Mouse (Mus musculus): ENCODE results near the gene Psmf1.

GRCm38 (mm10) chr2:151724094-151724493 is 19.9 kb downstream of the Psmf1 start:
- no peak for TF ChIP-seq POLR2A (IDR thresholded peaks at IDR 0.05; ENCODE audit: extremely low read depth, insufficient read depth, low read length)
- TF ChIP-seq CTCF (IDR thresholded peaks at IDR 0.05; ENCODE audit: extremely low read depth, insufficient read depth, low read length), result no peak
